Mouse (Mus musculus) liver, embryonic 15.5 days (tissue): ENCODE measurements around the gene Dazap2. TPM values are rescaled to one million over a fixed set of nuclear protein-coding genes. Genes with fewer than 3 reads are reported as not detected.
A peak's percentile ranks its signal among the peaks of the same experiment; 100 is the strongest.
"Not testable (repeated sequence)": the region's sequence is repeated elsewhere in the genome, so short reads cannot be mapped to it uniquely, and the experiment has no call there.

Experiments
- ATAC-seq: fragments of 200-750 bp; cut with Nextera tagmentation; 2 replicates; pipeline ENCODE4 v1.8.0; 2017; ENCODE audit warnings: moderate number of reproducible peaks, mild to moderate bottlenecking, moderate library complexity; ENCODE audit not compliant: insufficient read depth
- H3K27ac ChIP-seq: fragments of 300-500 bp; sonication (generic); replicated peaks from 2 replicates; pipeline ENCODE4 v1.5.1; 2015; ENCODE audit warnings: mild to moderate bottlenecking, inconsistent platforms
- H3K27me3 ChIP-seq: fragments of 300-500 bp; sonication (generic); 2 replicates; pipeline ENCODE4 v1.6.1; 2015; ENCODE audit warnings: mild to moderate bottlenecking, inconsistent platforms
- H3K36me3 ChIP-seq: fragments of 300-500 bp; sonication (generic); replicated peaks from 2 replicates; pipeline ENCODE4 v1.6.1; 2015; ENCODE audit warnings: moderate library complexity, mild to moderate bottlenecking, inconsistent platforms
- H3K4me1 ChIP-seq: fragments of 300-500 bp; sonication (generic); replicated peaks from 2 replicates; pipeline ENCODE4 v1.6.1; 2015; ENCODE audit warnings: inconsistent platforms
- H3K4me2 ChIP-seq: fragments of 300-500 bp; sonication (generic); 2 replicates; pipeline ENCODE4 v1.6.1; 2015; ENCODE audit warnings: moderate library complexity, mild to moderate bottlenecking, inconsistent platforms
- H3K4me3 ChIP-seq: fragments of 300-500 bp; sonication (generic); replicated peaks from 2 replicates; pipeline ENCODE4 v1.5.1; 2015; ENCODE audit warnings: mild to moderate bottlenecking, inconsistent platforms
- H3K9ac ChIP-seq: fragments of 300-500 bp; sonication (generic); 2 replicates; pipeline ENCODE4 v1.6.1; 2015; ENCODE audit warnings: moderate library complexity, mild to moderate bottlenecking, inconsistent platforms
- H3K9me3 ChIP-seq: fragments of 300-500 bp; sonication (generic); replicated peaks from 2 replicates; pipeline ENCODE4 v1.6.1; 2016; ENCODE audit warnings: inconsistent platforms
- WGBS: fragments of 180-500 bp; shearing (Covaris S2); methylation state at CpG from one replicate; pipeline ENCODE4 v1.1.7; 2015; ENCODE audit warnings: mixed read lengths; ENCODE audit not compliant: insufficient replicate concordance; 5-methylcytosine and 5-hydroxymethylcytosine counted together
- polyA plus RNA-seq: library from polyadenylated mRNA; unstranded; fragments of >200 nt; fragmentation: Nextera tagmentation; extraction: Ambion mirVana; gene quantifications from 2 replicates; pipeline ENCODE4 v1.2.1, GENCODE M21; 2015

Dazap2 gene
- polyA plus RNA-seq, 1 experiment from 2014 or later: 145 TPM

DNA sequence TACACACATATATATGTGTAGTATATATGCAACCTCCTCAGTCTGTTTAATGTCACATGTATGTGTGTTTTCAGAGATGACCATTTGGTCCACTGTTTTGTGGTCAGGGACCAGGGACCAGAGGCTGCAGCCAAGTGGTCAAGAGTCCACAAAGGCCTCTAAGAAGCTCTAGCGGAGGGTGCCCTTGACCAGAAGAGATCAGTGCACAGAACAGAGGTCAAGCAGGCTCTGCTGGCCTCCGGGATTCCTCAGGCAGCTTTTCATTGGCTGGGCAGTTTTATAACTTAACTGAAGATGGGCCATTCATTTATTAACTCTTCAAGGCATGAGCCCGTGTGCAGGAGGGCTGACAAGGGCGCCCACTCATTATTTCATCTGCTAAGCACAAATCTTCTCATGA is 28.0 kb upstream of the Dazap2 start:
- H3K27ac ChIP-seq: no peak overlapping the region
- no peaks in the 10 kb centered on the region for H3K4me1 ChIP-seq
- no peaks in the 10 kb centered on the region for H3K9me3 ChIP-seq
- WGBS: 66% methylated on average over 4 of the region's 4 CpGs
- H3K4me3 ChIP-seq: no peak overlapping the region
- H3K36me3 ChIP-seq: no peaks in the 10 kb centered on the region
- H3K9ac ChIP-seq: no peak overlapping the region
- no peak for ATAC-seq
- no peak overlapping the region for H3K4me2 ChIP-seq
- H3K27me3 ChIP-seq: peaks cover 14% of the 10 kb centered on the region; the same call in 1 of the 2 replicates

DNA sequence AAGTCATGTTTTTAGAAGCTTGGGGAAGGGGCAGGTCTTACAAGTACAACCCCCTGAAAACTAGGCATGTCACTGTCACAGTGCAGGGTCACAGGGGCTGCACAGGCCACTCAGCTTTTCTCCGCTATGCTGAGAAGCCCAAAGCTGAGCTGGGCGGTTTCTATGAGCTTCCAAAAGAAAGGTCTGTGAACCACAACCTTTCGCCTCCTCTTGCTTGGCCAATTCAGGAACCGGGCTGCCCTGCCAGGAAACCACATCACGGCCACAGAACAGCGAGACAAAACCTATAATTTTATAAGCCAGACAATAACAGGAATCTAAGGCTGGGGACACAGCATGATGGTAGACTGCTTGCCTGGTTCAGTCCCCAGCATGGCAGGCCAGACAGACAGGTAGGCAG is 26.9 kb upstream of the Dazap2 start:
- no peaks in the 10 kb centered on the region for H3K36me3 ChIP-seq
- H3K4me1 ChIP-seq: no peaks in the 10 kb centered on the region
- ATAC-seq: no peak
- WGBS: 29% methylated on average over 6 of the region's 6 CpGs
- peaks cover 10% of the 10 kb centered on the region; the same call in 1 of the 2 replicates for H3K27me3 ChIP-seq
- no peaks in the 10 kb centered on the region for H3K9me3 ChIP-seq
- no peak overlapping the region for H3K4me2 ChIP-seq
- H3K9ac ChIP-seq: no peak overlapping the region
- H3K4me3 ChIP-seq: no peak overlapping the region
- no peak overlapping the region for H3K27ac ChIP-seq

DNA sequence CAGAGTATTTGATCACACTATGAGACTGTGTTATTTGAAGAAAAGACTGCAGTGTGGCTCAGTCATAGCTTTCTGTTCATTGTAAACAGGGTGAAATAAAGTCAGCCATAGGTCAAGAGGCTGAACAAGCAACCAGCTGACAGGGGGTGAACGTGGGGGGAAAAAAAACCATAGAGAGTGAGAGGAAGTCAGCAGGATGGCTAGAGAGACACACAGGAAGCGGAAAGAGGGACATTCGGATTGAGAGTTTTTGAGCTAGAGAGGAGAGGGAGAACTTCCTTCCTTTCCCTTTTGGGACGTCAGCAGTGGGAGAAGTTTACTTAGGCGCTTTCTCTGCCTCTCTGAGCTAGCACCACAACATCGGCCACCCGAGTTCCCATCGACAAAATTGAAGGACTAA is 24.7 kb upstream of the Dazap2 start:
- Histone ChIP-seq H3K9ac (no peak overlapping the region), H3K27me3 (peaks cover 12% of the 10 kb centered on the region; the same call in 1 of the 2 replicates), H3K27ac (no peak overlapping the region), H3K4me2 (no peak overlapping the region), H3K36me3 (no peaks in the 10 kb centered on the region), H3K4me3 (no peak overlapping the region), H3K4me1 (no peaks in the 10 kb centered on the region), H3K9me3 (no peaks in the 10 kb centered on the region)
- WGBS: 40% methylated on average over 8 of the region's 8 CpGs
- no peak for ATAC-seq

DNA sequence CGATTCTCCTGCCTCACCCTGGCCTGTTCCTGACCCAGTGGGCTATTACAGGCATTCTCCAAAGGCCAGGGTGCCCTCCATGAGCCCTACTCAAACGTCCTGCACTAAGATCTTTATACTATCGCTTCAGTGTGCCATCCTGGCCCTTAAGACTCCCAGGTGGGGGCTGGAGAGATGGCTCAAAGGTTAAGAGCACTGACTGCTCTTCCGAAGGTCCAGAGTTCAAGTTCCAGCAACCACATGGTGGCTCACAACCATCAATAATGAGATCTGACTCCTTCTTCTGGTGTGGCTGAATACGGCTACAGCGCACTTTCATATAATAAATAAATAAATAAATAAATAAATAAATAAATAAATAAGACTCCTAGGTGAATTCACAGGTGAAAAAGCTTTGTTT is 22.3 kb upstream of the Dazap2 start:
- H3K9me3 ChIP-seq: no peaks in the 10 kb centered on the region
- no peaks in the 10 kb centered on the region for H3K4me1 ChIP-seq
- H3K27me3 ChIP-seq: peaks cover 29% of the 10 kb centered on the region
- H3K36me3 ChIP-seq: no peaks in the 10 kb centered on the region
- H3K4me2 ChIP-seq: no peak overlapping the region
- WGBS: 66% methylated on average over 6 of the region's 6 CpGs
- no peak for ATAC-seq
- H3K9ac ChIP-seq: no peak overlapping the region
- H3K4me3 ChIP-seq: no peak overlapping the region
- H3K27ac ChIP-seq: no peak overlapping the region

DNA sequence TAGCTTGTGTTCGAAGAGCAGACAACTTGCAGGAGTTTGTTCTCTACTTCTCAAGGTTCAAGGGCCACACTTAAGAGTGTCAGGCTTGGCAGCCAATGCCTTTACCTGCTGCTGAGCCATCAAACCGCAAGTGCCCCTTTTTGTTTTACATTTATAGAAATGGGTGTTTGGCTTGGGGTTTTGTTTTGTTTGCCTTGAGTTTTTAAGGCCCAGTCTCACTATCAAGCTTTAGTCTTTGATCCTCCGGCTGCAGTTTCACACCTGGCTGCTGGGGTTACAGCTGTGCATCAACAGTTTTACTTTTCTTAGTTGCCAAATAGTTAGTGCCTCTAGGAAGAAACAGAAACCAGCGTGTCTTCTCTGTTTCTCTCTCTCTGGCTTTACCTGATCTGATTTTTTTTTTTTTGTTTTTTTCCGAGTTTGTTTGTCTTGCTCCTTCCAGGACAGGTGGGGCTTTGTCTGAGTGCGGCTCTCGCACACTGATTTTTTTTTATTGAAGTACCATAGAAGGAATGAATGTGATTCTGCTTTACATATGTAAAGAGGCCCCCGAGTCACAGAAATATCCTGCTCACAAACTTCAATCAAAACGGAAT is 16.8 kb upstream of the Dazap2 start:
- Histone ChIP-seq H3K9ac (no peak overlapping the region), H3K4me1 (peaks cover 19% of the 10 kb centered on the region), H3K27ac (no peak overlapping the region), H3K9me3 (no peaks in the 10 kb centered on the region), H3K4me3 (peak overlapping the region; percentile 61), H3K4me2 (peak overlapping the region; percentile 85), H3K27me3 (peaks cover 68% of the 10 kb centered on the region), H3K36me3 (no peaks in the 10 kb centered on the region)
- 16% methylated on average over 9 of the region's 9 CpGs for WGBS
- no peak for ATAC-seq

DNA sequence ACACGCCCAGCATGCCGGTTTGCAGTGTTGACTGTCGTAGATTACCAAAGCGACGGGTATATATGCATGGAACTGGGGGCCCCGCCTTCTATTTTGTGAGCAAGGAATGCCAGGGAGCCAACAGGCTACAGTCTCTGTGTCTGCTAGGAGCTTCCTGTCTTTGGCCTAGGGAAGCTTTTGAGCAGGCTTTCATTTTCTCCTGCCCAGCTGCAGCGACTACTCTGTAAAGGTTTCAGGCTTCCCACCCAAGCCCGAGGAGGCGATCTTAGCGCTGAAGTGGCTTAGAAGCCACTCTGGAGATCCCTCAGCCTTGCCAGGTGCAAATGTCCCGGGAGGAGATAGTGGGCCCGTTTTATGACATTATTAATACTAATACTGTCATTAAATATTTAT is 16.3 kb upstream of the Dazap2 start:
- ATAC-seq: no peak
- no peaks in the 10 kb centered on the region for H3K36me3 ChIP-seq
- peak overlapping the region; percentile 85 for H3K4me2 ChIP-seq
- H3K9me3 ChIP-seq: no peaks in the 10 kb centered on the region
- WGBS: 1% methylated on average over 12 of the region's 12 CpGs
- H3K4me3 ChIP-seq: peak overlapping the region; percentile 61
- H3K9ac ChIP-seq: 0 out of 2 replicates have a peak overlapping the region, but pooled peaks have one; percentile 45
- peaks cover 73% of the 10 kb centered on the region for H3K27me3 ChIP-seq
- peaks cover 19% of the 10 kb centered on the region for H3K4me1 ChIP-seq
- H3K27ac ChIP-seq: no peak overlapping the region

DNA sequence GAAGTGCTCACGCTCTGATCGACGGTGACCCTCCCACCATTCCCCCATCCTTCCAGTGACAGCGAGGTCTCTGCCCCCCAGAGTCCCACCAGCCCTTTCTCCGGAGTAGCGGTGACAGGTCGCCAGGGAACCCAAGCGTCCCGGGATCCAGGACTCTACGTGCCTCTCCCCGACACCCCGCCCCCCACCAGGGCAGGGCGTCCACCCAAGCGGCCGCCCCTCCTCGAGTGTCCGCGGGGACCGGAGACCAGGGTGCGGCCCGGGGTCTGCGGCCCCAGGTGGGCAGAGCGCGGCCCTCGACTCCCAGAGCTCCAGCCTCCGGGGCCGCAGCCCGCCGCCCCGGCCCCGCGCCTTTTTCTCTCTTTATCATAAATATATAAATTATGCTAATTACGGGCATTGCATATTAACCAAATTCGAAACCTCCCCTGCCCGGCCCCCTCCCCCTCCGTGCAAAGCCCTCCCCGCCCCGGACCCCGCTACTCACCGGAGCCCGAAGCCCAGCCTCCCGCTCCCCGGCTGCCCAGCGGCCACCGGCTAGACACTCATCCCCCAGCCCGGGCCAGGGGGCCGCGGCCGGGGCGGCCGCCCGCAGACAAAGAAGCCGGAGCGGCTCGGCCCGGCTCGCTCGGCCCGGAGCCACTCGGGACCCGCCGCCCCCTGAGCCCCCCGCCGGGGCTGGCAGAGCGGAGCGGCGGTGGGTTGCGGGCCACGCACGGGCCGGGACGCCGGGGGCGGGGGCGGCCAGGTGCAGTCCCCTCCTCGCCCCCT is 15.7 kb upstream of the Dazap2 start, which contains the start of gene Pou6f1:
Pou6f1 (minus strand) TSS at position 709 of the 771 bp plus-strand sequence.
- H3K9me3 ChIP-seq: no peaks in the 10 kb centered on the region
- peaks cover 76% of the 10 kb centered on the region for H3K27me3 ChIP-seq
- H3K36me3 ChIP-seq: no peaks in the 10 kb centered on the region
- H3K4me3 ChIP-seq: peak within 1 kb of the TSS; percentile 61
- under 1% methylated on average over 74 of the region's 76 CpGs for WGBS
- peak within 1 kb of the TSS; percentile 85 for H3K4me2 ChIP-seq
- H3K27ac ChIP-seq: no peak within 1 kb of the TSS
- peaks cover 19% of the 10 kb centered on the region for H3K4me1 ChIP-seq
- peak within 1 kb of the TSS; percentile 45; the same call in 1 of the 2 replicates for H3K9ac ChIP-seq
- ATAC-seq: no peak

GRCm38 (mm10) chr15:100600047-100600695 is 15.0 kb upstream of the Dazap2 start:
- H3K27me3 ChIP-seq: peaks cover 82% of the 10 kb centered on the region
- no peaks in the 10 kb centered on the region for H3K36me3 ChIP-seq
- H3K27ac ChIP-seq: no peak overlapping the region
- ATAC-seq: 0 out of 2 replicates have a peak, but pooled peaks have one; percentile 21
- H3K4me3 ChIP-seq: peak overlapping the region; percentile 61
- H3K9me3 ChIP-seq: no peaks in the 10 kb centered on the region
- peak overlapping the region; percentile 45; the same call in 1 of the 2 replicates for H3K9ac ChIP-seq
- peak overlapping the region; percentile 85 for H3K4me2 ChIP-seq
- under 1% methylated on average over 34 of the region's 35 CpGs for WGBS
- H3K4me1 ChIP-seq: peaks cover 25% of the 10 kb centered on the region

- H3K4me2 ChIP-seq: peak overlapping the region; percentile 85; the same call in 1 of the 2 replicates
- H3K4me1 ChIP-seq: peaks cover 25% of the 10 kb centered on the region
- H3K4me3 ChIP-seq: peak overlapping the region; percentile 61; the same call in 1 of the 2 replicates
- H3K27me3 ChIP-seq: peaks cover 85% of the 10 kb centered on the region
- no peak for ATAC-seq
- no peaks in the 10 kb centered on the region for H3K9me3 ChIP-seq
- H3K9ac ChIP-seq: no peak overlapping the region
- no peaks in the 10 kb centered on the region for H3K36me3 ChIP-seq
- WGBS: 24% methylated on average over 21 of the region's 21 CpGs
- H3K27ac ChIP-seq: no peak overlapping the region
Measured at GRCm38 (mm10) chr15:100600696-100601272, 14.4 kb upstream of the Dazap2 start.

DNA sequence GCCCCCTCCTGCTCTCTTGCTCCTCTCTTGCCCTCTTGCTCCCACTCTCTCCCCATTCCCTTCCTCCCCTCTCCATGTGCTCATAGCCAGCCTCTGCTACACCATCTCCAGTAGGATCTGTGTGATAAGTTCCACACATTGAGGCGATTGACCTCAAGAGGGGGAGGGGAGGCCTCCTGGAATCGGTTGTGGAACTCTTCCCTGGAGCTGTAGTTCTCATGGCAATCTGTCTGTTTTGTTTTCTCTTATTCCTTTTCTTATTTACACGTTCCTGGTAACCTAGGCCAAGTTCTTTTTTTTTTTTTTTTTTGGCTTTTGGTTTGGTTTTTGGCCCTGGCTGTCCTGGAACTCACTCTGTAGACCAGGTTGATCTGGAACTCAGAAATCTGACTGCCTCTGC is 13.5 kb upstream of the Dazap2 start:
- no peak for ATAC-seq
- Histone ChIP-seq H3K4me2 (no peak overlapping the region), H3K9me3 (no peaks in the 10 kb centered on the region), H3K9ac (no peak overlapping the region), H3K27ac (no peak overlapping the region), H3K36me3 (no peaks in the 10 kb centered on the region), H3K4me1 (peaks cover 25% of the 10 kb centered on the region), H3K27me3 (peaks cover 83% of the 10 kb centered on the region), H3K4me3 (no peak overlapping the region)
- WGBS: 31% methylated on average over 3 of the region's 3 CpGs

- H3K9ac ChIP-seq, ATAC-seq, H3K4me1 ChIP-seq, H3K36me3 ChIP-seq, H3K4me2 ChIP-seq, H3K27ac ChIP-seq, H3K4me3 ChIP-seq, H3K9me3 ChIP-seq: not testable (repeated sequence)
- WGBS: 66% methylated on average over 8 of the region's 8 CpGs
- peaks cover 43% of the 10 kb centered on the region for H3K27me3 ChIP-seq
Measured at GRCm38 (mm10) chr15:100606677-100607076, 8.5 kb upstream of the Dazap2 start.
